Mouse (Mus musculus) cerebellum, adult 2 months (tissue): ENCODE results near the gene Tyrobp. TPM values are rescaled to one million over a fixed set of nuclear protein-coding genes. Genes with fewer than 3 reads are reported as not detected.

Source experiments
- DNase-seq, 2 experiments: peaks; one replicate each; pipeline ENCODE4 v3.0.0; 2021
- H3K27ac ChIP-seq: fragments of 200-500 bp; 2 replicates; pipeline ENCODE4 v1.5.1; 2012; ENCODE audit warnings: low read length, control low read depth, inconsistent platforms; ENCODE audit not compliant: insufficient read depth
- H3K27me3 ChIP-seq: fragments of 200-500 bp; 2 replicates; pipeline ENCODE4 v1.6.1; 2012; ENCODE audit warnings: inconsistent platforms, mild to moderate bottlenecking, low read length, moderate library complexity; ENCODE audit not compliant: control insufficient read depth, insufficient read depth
- H3K4me1 ChIP-seq: fragments of 200-500 bp; 2 replicates; pipeline ENCODE4 v1.6.1; 2011; ENCODE audit warnings: low read length; ENCODE audit not compliant: control insufficient read depth, insufficient read depth
- H3K4me3 ChIP-seq: fragments of 200-500 bp; replicated peaks from 2 replicates; pipeline ENCODE3; 2011; ENCODE audit warnings: mild to moderate bottlenecking, low read depth, low read length, control low read depth; ENCODE audit not compliant: insufficient read depth
- CTCF ChIP-seq: fragments of 200-500 bp; IDR thresholded peaks from 2 replicates; pipeline ENCODE4 v1.5.1; 2011; ENCODE audit warnings: low read depth, mild to moderate bottlenecking, control low read depth, low read length, moderate library complexity, borderline replicate concordance; ENCODE audit not compliant: insufficient read depth
- POLR2A ChIP-seq: fragments of 200-500 bp; IDR thresholded peaks from 2 replicates; pipeline ENCODE4 v1.6.1; 2011; ENCODE audit warnings: low read length, control low read depth, borderline replicate concordance; ENCODE audit not compliant: insufficient read depth
- WGBS: fragments of 180-500 bp; shearing (Covaris S2); methylation state at CpG from one replicate; pipeline ENCODE4 v1.1.7; 2018; 5-methylcytosine and 5-hydroxymethylcytosine counted together
- polyA plus RNA-seq: library from polyadenylated mRNA; depleted of rRNA; stranded (reverse); fragments of >200 nt; gene quantifications from 2 replicates; pipeline ENCODE4 v1.2.3, GENCODE M21; 2012; rRNA removed

Gene Tyrobp
- polyA plus RNA-seq: 23.5 and 32.5 TPM in 2 replicates

GRCm38 (mm10) chr7:30413596-30413995 is at the start of gene Tyrobp:
Gene Tyrobp (plus strand): TSS chr7:30413760.
- TF ChIP-seq POLR2A (no peak), CTCF (no peak)
- H3K27me3 ChIP-seq: no peaks in the 10 kb centered on the region; the same call in 1 of the 2 replicates
- 67% methylated on average over 5 of the region's 5 CpGs for WGBS
- no peak within 1 kb of the TSS for H3K4me3 ChIP-seq
- H3K4me1 ChIP-seq: no peaks in the 10 kb centered on the region
- H3K27ac ChIP-seq: no peak within 1 kb of the TSS
- no peak for DNase-seq

- Histone ChIP-seq H3K4me3 (no peak overlapping the region), H3K4me1 (peaks cover 16% of the 10 kb centered on the region; the same call in 1 of the 2 replicates), H3K27me3 (no peaks in the 10 kb centered on the region), H3K27ac (no peak overlapping the region)
- DNase-seq: no peak
- TF ChIP-seq CTCF (no peak), POLR2A (no peak)
- WGBS: 83% methylated on average over 2 of the region's 2 CpGs
These were observed 46.1 kb upstream of the Tyrobp start for GRCm38 (mm10) chr7:30367466-30367865.

- peak; percentile 95 to 98 for DNase-seq
- TF ChIP-seq CTCF: peak; percentile 95
- peak; percentile 97 for TF ChIP-seq POLR2A
- H3K27ac ChIP-seq: peak overlapping the region; percentile 19
- H3K4me3 ChIP-seq: peak overlapping the region; percentile 59
- no peaks in the 10 kb centered on the region for H3K27me3 ChIP-seq
- under 1% methylated on average over 21 of the region's 21 CpGs for WGBS
- no peaks in the 10 kb centered on the region for H3K4me1 ChIP-seq
These were observed 40.0 kb upstream of the Tyrobp start for GRCm38 (mm10) chr7:30373501-30373962.

GRCm38 (mm10) chr7:30380061-30380460 is 33.5 kb upstream of the Tyrobp start:
- no peaks in the 10 kb centered on the region for H3K4me1 ChIP-seq
- no peak overlapping the region for H3K27ac ChIP-seq
- H3K4me3 ChIP-seq: no peak overlapping the region
- H3K27me3 ChIP-seq: no peaks in the 10 kb centered on the region
- 52% methylated on average over 5 of the region's 5 CpGs for WGBS
- no peak for TF ChIP-seq POLR2A
- no peak for TF ChIP-seq CTCF
- no peak for DNase-seq

- Histone ChIP-seq H3K27ac (no peak overlapping the region), H3K4me3 (no peak overlapping the region), H3K4me1 (no peaks in the 10 kb centered on the region), H3K27me3 (no peaks in the 10 kb centered on the region)
- no peak for TF ChIP-seq CTCF
- no peak for TF ChIP-seq POLR2A
- WGBS: 84% methylated on average over 9 of the region's 9 CpGs
- DNase-seq: no peak
These were observed 29.5 kb upstream of the Tyrobp start for GRCm38 (mm10) chr7:30384106-30384505.

- no peak for DNase-seq
- 61% methylated on average over 4 of the region's 4 CpGs for WGBS
- no peaks in the 10 kb centered on the region for H3K27me3 ChIP-seq
- no peaks in the 10 kb centered on the region for H3K4me1 ChIP-seq
- TF ChIP-seq POLR2A (no peak), CTCF (no peak)
- H3K27ac ChIP-seq: no peak overlapping the region
- H3K4me3 ChIP-seq: no peak overlapping the region
These were observed 20.6 kb upstream of the Tyrobp start for GRCm38 (mm10) chr7:30392746-30393520.

- Histone ChIP-seq H3K4me3 (no peak overlapping the region), H3K27ac (no peak overlapping the region), H3K4me1 (no peaks in the 10 kb centered on the region), H3K27me3 (no peaks in the 10 kb centered on the region)
- no peak for DNase-seq
- TF ChIP-seq CTCF (no peak), POLR2A (no peak)
- WGBS: 91% methylated on average over 4 of the region's 4 CpGs
These were observed 19.9 kb upstream of the Tyrobp start for GRCm38 (mm10) chr7:30393631-30394030.

- no peaks in the 10 kb centered on the region for H3K27me3 ChIP-seq
- no peak for DNase-seq
- 68% methylated on average over 11 of the region's 11 CpGs for WGBS
- TF ChIP-seq CTCF (no peak), POLR2A (no peak)
- no peaks in the 10 kb centered on the region for H3K4me1 ChIP-seq
- H3K27ac ChIP-seq: no peak overlapping the region
- H3K4me3 ChIP-seq: no peak overlapping the region
These were observed 19.2 kb upstream of the Tyrobp start for GRCm38 (mm10) chr7:30394379-30394778.
